Mouse (Mus musculus): ENCODE data around the gene Sncb. TPM values are rescaled to one million over a fixed set of nuclear protein-coding genes. Genes with fewer than 3 reads are reported as not detected.

The Sncb gene
- polyA plus RNA-seq, 1 experiment from 2014 or later: 2.9 TPM

GRCm38 (mm10) chr13:54765281-54766191, 859 bp downstream of the Sncb start:
- 4% methylated on average over 44 of the region's 44 CpGs for WGBS

GRCm38 (mm10) chr13:54760906-54761305, 5.5 kb downstream of the Sncb start:
- no peak overlapping the region for H3K4me3 ChIP-seq
- 74% methylated on average over 7 of the region's 7 CpGs for WGBS
- no peak overlapping the region for H3K4me2 ChIP-seq (replicated peaks)
- no peak overlapping the region for H3K9ac ChIP-seq
- peaks cover 70% of the 10 kb centered on the region for H3K27me3 ChIP-seq
- H3K36me3 ChIP-seq: no peaks in the 10 kb centered on the region
- ATAC-seq (ENCODE audit: low FRiP score): no peak
- peaks cover 44% of the 10 kb centered on the region for H3K4me1 ChIP-seq
- H3K9me3 ChIP-seq (replicated peaks): no peaks in the 10 kb centered on the region
- H3K27ac ChIP-seq: no peak overlapping the region

More at GRCm38 (mm10) chr13:54765281-54766191, 859 bp downstream of the Sncb start:
- peak overlapping the region; percentile 46 for H3K4me3 ChIP-seq
- peak; percentile 59 for ATAC-seq (ENCODE audit: low FRiP score)
- no peak overlapping the region for H3K27ac ChIP-seq
- H3K36me3 ChIP-seq: no peaks in the 10 kb centered on the region
- H3K9me3 ChIP-seq (replicated peaks): no peaks in the 10 kb centered on the region
- peak overlapping the region; percentile 60 for H3K9ac ChIP-seq
- peak overlapping the region; percentile 81 for H3K4me2 ChIP-seq (replicated peaks)
- peaks cover 73% of the 10 kb centered on the region for H3K27me3 ChIP-seq
- H3K4me1 ChIP-seq: peaks cover 15% of the 10 kb centered on the region

GRCm38 (mm10) chr13:54760164-54760795, 6.1 kb downstream of the Sncb start:
- WGBS: 58% methylated on average over 8 of the region's 8 CpGs
- H3K4me3 ChIP-seq: no peak overlapping the region
- no peak overlapping the region; the same call in 1 of the 2 replicates for H3K27ac ChIP-seq
- H3K27me3 ChIP-seq: peaks cover 70% of the 10 kb centered on the region
- H3K36me3 ChIP-seq: no peaks in the 10 kb centered on the region
- H3K4me1 ChIP-seq: peaks cover 40% of the 10 kb centered on the region
- H3K9ac ChIP-seq: no peak overlapping the region
- no peaks in the 10 kb centered on the region for H3K9me3 ChIP-seq (replicated peaks)
- no peak for ATAC-seq (ENCODE audit: low FRiP score)
- no peak overlapping the region for H3K4me2 ChIP-seq (replicated peaks)

- WGBS: 9% methylated on average over 7 of the region's 7 CpGs
- Histone ChIP-seq H3K27me3 (peaks cover 68% of the 10 kb centered on the region), H3K4me1 (peaks cover 43% of the 10 kb centered on the region), H3K27ac (0 out of 2 replicates have a peak overlapping the region, but pooled peaks have one; percentile 94), H3K9me3 (replicated peaks) (no peaks in the 10 kb centered on the region), H3K4me2 (replicated peaks) (peak overlapping the region; percentile 71), H3K4me3 (no peak overlapping the region), H3K9ac (peak overlapping the region; percentile 55; the same call in 1 of the 2 replicates), H3K36me3 (no peaks in the 10 kb centered on the region)
- ATAC-seq (ENCODE audit: low FRiP score): peak; percentile 29
Observed at GRCm38 (mm10) chr13:54759496-54759895, 6.9 kb downstream of the Sncb start.

GRCm38 (mm10) chr13:54758756-54759470, 7.5 kb downstream of the Sncb start:
- Histone ChIP-seq H3K27me3 (peaks cover 62% of the 10 kb centered on the region), H3K9me3 (replicated peaks) (no peaks in the 10 kb centered on the region), H3K4me3 (peak overlapping the region; percentile 44), H3K36me3 (no peaks in the 10 kb centered on the region), H3K4me1 (peaks cover 48% of the 10 kb centered on the region), H3K9ac (peak overlapping the region; percentile 55), H3K27ac (peak overlapping the region; percentile 94), H3K4me2 (replicated peaks) (peak overlapping the region; percentile 71)
- WGBS: under 1% methylated on average over 29 of the region's 29 CpGs
- peak; percentile 38 for ATAC-seq (ENCODE audit: low FRiP score)

GRCm38 (mm10) chr13:54758045-54758755, 8.2 kb downstream of the Sncb start:
- no peaks in the 10 kb centered on the region for H3K9me3 ChIP-seq (replicated peaks)
- under 1% methylated on average over 43 of the region's 43 CpGs for WGBS
- H3K4me1 ChIP-seq: peaks cover 51% of the 10 kb centered on the region
- H3K27me3 ChIP-seq: peaks cover 57% of the 10 kb centered on the region
- H3K27ac ChIP-seq: peak overlapping the region; percentile 94
- no peaks in the 10 kb centered on the region for H3K36me3 ChIP-seq
- peak overlapping the region; percentile 71 for H3K4me2 ChIP-seq (replicated peaks)
- H3K4me3 ChIP-seq: peak overlapping the region; percentile 44
- peak overlapping the region; percentile 56 for H3K9ac ChIP-seq
- ATAC-seq (ENCODE audit: low FRiP score): peak; percentile 85

GRCm38 (mm10) chr13:54757093-54757830, 9.1 kb downstream of the Sncb start:
- peak overlapping the region; percentile 94 for H3K27ac ChIP-seq
- peaks cover 56% of the 10 kb centered on the region for H3K27me3 ChIP-seq
- WGBS: 44% methylated on average over 10 of the region's 10 CpGs
- H3K4me3 ChIP-seq: peak overlapping the region; percentile 44
- peak overlapping the region; percentile 56 for H3K9ac ChIP-seq
- no peaks in the 10 kb centered on the region for H3K36me3 ChIP-seq
- H3K4me2 ChIP-seq (replicated peaks): peak overlapping the region; percentile 71
- 0 out of 2 replicates have a peak, but pooled peaks have one; percentile 0 for ATAC-seq (ENCODE audit: low FRiP score)
- no peaks in the 10 kb centered on the region for H3K9me3 ChIP-seq (replicated peaks)
- peaks cover 51% of the 10 kb centered on the region for H3K4me1 ChIP-seq

GRCm38 (mm10) chr13:54756156-54756712, 10.2 kb downstream of the Sncb start:
- no peaks in the 10 kb centered on the region for H3K9me3 ChIP-seq (replicated peaks)
- no peak overlapping the region for H3K4me3 ChIP-seq
- H3K9ac ChIP-seq: no peak overlapping the region
- H3K27ac ChIP-seq: no peak overlapping the region
- no peaks in the 10 kb centered on the region for H3K36me3 ChIP-seq
- 85% methylated on average over 8 of the region's 8 CpGs for WGBS
- no peak for ATAC-seq (ENCODE audit: low FRiP score)
- H3K4me2 ChIP-seq (replicated peaks): no peak overlapping the region
- peaks cover 51% of the 10 kb centered on the region for H3K4me1 ChIP-seq
- H3K27me3 ChIP-seq: peaks cover 56% of the 10 kb centered on the region

- Histone ChIP-seq H3K4me1 (peaks cover 47% of the 10 kb centered on the region), H3K36me3 (no peaks in the 10 kb centered on the region), H3K9ac (peak overlapping the region; percentile 19), H3K9me3 (replicated peaks) (no peaks in the 10 kb centered on the region), H3K4me3 (no peak overlapping the region), H3K4me2 (replicated peaks) (no peak overlapping the region; the same call in 1 of the 2 replicates), H3K27me3 (peaks cover 52% of the 10 kb centered on the region), H3K27ac (peak overlapping the region; percentile 78)
- 20% methylated on average over 9 of the region's 9 CpGs for WGBS
- no peak for ATAC-seq (ENCODE audit: low FRiP score)
Observed at GRCm38 (mm10) chr13:54755201-54755830, 11.1 kb downstream of the Sncb start.

GRCm38 (mm10) chr13:54754169-54755080, 12.0 kb downstream of the Sncb start:
- 44% methylated on average over 12 of the region's 12 CpGs for WGBS
- no peak overlapping the region for H3K4me3 ChIP-seq
- no peak overlapping the region for H3K4me2 ChIP-seq (replicated peaks)
- no peak overlapping the region for H3K27ac ChIP-seq
- H3K4me1 ChIP-seq: peaks cover 45% of the 10 kb centered on the region
- no peak for ATAC-seq (ENCODE audit: low FRiP score)
- H3K9me3 ChIP-seq (replicated peaks): no peaks in the 10 kb centered on the region
- peak overlapping the region; percentile 14; the same call in 1 of the 2 replicates for H3K9ac ChIP-seq
- peaks cover 46% of the 10 kb centered on the region for H3K27me3 ChIP-seq
- H3K36me3 ChIP-seq: no peaks in the 10 kb centered on the region
